Mouse (Mus musculus) liver, embryonic 11.5 days (tissue): Measurements from ENCODE around the gene Avil. TPM values are rescaled to one million over a fixed set of nuclear protein-coding genes. Genes with fewer than 3 reads are reported as not detected.

Source experiments
- microRNA counts: library from miRNA; unstranded; fragments of <30 nt; microRNA quantifications from one replicate; lab custom pipeline; 2015
- microRNA-seq: library from miRNA; unstranded; fragments of <30 nt; microRNA quantifications from one replicate; pipeline ENCODE4, GENCODE M21; 2017; ENCODE audit warnings: borderline number of aligned reads
- polyA plus RNA-seq: library from polyadenylated mRNA; unstranded; fragments of >200 nt; fragmentation: Nextera tagmentation; extraction: Ambion mirVana; gene quantifications from 2 replicates; pipeline ENCODE4 v1.2.1, GENCODE M21; 2014

Gene Avil
- polyA plus RNA-seq, 1 experiment from 2014 or later: 0.10 TPM

MicroRNAs within 50 kb of the gene (microRNA counts, 519-probe panel; counts per million panel counts)
- 4,710 counts per million, percentile 34 among the panel's probes with 10 or more counts for microRNA mmu-miR-26a (lab: Ali Mortazavi, UCI)
- microRNA mmu-miR-546 (lab: Ali Mortazavi, UCI): not detected

Small RNA genes within 50 kb of the gene (microRNA-seq; reads per million reads assigned to microRNA genes)
- 55.3 reads per million, percentile 42 among the genes with 10 or more reads in this experiment for gene Mir26a-2
- gene Mir546: not detected

Other genes starting within 250 kb of the Avil start
- gene Atp23, start 99.4 kb upstream of the Avil start, polyA plus RNA-seq: 21.4 and 21.8 TPM in 2 replicates
- 37.4 and 42.2 TPM in 2 replicates for gene Ctdsp2, start 22.0 kb upstream of the Avil start, polyA plus RNA-seq
- gene Tsfm, start 30.1 kb downstream of the Avil start, polyA plus RNA-seq: 110 and 119 TPM in 2 replicates
- gene Mettl1, start 40.7 kb downstream of the Avil start, polyA plus RNA-seq: 54.1 and 58.1 TPM in 2 replicates
- 0.11 and 0.23 TPM in 2 replicates for gene Eef1akmt3, start 40.8 kb downstream of the Avil start, polyA plus RNA-seq
- not detected in 2 replicates for gene Cyp27b1, start 47.5 kb downstream of the Avil start, polyA plus RNA-seq
- 0.38 TPM in 2 replicates for gene March9, start 59.5 kb downstream of the Avil start, polyA plus RNA-seq
- gene Cdk4, start 62.8 kb downstream of the Avil start, polyA plus RNA-seq: 1,533 and 1,539 TPM in 2 replicates
- 112 and 121 TPM in 2 replicates for gene Tspan31, start 69.6 kb downstream of the Avil start, polyA plus RNA-seq
- gene Agap2, start 74.6 kb downstream of the Avil start, polyA plus RNA-seq: 2.2 and 2.3 TPM in 2 replicates
- gene Os9, start 120.4 kb downstream of the Avil start, polyA plus RNA-seq: 51.2 and 54.7 TPM in 2 replicates
- 21.6 and 26.3 TPM in 2 replicates for gene B4galnt1, start 164.5 kb downstream of the Avil start, polyA plus RNA-seq
- gene Slc26a10, start 179.9 kb downstream of the Avil start, polyA plus RNA-seq: 3.6 and 5.2 TPM in 2 replicates
- gene Arhgef25, start 189.4 kb downstream of the Avil start, polyA plus RNA-seq: 28.3 and 30.2 TPM in 2 replicates
- gene Dtx3, start 195.0 kb downstream of the Avil start, polyA plus RNA-seq: 64.0 and 70.8 TPM in 2 replicates
- 43.1 and 43.4 TPM in 2 replicates for gene Pip4k2c, start 210.9 kb downstream of the Avil start, polyA plus RNA-seq